Mouse (Mus musculus): Measurements from ENCODE around the gene Tex9.
"Not testable (repeated sequence)": the region's sequence is repeated elsewhere in the genome, so short reads cannot be mapped to it uniquely, and the experiment has no call there.

Gene Tex9

DNA sequence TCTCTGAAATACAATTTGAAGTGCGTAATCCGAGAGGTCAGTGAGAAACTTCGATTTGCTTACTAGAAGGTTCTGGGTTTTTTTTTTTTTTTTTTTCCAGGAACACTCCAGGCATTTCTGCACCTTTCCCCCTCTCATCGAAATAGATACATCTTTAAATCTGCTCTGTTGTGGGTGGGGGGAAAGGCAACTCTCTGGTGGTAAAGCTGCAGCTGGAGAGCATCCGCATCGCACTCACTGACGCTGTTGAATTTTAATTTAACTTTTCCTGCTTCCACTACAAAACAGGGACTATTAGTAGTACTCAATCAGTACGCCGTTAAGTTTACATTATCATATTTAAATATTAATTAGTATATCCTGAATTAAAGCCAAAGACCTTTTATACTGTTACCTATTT lies 53.3 kb downstream of the Tex9 start:
- no peak for DNase-seq (ENCODE audit: low spot score)

DNA sequence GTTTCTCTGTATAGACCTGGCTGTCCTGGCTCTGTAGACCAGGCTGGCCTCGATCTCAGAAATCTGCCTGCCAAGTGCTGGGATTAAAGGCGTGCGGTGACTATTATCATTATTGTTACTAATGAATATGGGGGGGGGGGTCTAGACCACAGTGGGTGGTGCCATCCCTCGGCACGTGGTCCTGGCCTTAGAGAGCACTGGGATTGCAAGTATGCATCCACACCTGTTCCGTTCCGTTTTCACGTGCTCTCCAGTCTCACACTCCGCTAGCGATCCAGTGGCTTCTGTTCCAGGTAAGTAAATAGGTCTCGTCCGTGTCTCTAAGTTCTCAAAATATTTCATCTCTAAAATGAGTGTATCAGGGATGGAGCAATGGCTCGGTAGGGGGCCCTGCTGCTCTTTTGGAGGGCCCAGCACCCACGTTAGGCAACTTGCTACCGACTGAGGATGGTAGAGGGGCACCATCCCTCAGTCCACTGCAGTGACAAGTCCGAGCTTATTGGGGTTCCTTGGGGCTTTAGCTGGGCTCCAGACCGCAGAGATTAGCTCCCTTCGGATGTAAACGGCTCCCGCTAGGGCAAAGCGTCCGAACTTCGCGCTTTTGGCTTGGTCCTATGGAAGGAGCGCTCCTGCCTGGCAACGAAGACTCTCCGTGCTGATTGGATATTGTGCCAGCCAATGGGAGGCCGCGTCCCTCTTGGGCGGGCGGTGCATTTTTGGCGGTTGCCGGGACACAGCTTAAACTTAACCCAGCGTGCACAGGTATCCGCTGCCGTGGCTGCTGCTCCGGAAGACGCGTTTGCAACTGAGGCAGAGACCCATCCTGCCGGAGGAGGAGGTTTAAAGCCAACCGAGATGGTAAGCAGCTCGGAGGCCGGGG lies 54.0 kb downstream of the Tex9 start, which contains the start of gene Mns1:
TSS of gene Mns1 (plus strand) at position 190 of the 880 bp plus-strand sequence.
- DNase-seq (ENCODE audit: low spot score), result peak; percentile 94

DNA sequence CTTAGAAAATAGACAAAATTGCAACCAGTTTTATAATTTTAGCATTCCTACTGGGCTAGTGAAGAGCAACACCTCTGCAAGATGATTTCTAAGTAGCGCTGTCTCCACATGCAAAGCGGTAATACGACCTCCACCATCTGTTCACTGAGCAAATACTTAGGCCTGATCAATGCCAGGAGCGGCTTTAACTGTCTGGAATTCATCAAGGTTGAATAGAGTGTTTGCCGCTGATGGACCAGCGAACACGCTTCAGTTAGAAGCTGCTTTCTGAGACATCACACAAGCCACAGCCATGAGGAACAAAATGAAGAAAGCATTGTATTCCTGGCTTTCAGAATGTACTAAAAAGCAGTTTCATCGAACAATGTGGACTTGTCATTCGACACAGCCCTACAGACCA lies 57.1 kb downstream of the Tex9 start:
- DNase-seq (ENCODE audit: low spot score), result no peak

DNA sequence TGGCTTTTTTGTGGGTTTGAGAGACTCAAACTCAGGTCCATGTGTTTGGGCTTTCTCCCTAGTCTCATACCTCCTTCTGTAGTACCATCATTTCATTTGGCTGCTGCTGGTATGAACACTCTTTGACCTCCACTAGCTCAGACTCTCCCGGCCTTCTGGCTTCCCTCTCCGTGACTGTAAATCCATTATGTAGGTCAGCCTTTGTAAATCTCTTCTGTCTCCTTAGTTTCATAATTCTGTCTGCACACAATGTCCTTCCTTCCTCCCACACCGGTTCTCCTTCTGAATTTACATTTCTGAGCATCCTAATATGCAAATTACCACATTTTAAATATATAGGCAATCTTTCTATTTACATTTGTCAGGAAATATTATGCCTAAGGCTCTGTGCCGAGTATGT lies 64.2 kb downstream of the Tex9 start:
- no peak for DNase-seq (ENCODE audit: low spot score)

DNA sequence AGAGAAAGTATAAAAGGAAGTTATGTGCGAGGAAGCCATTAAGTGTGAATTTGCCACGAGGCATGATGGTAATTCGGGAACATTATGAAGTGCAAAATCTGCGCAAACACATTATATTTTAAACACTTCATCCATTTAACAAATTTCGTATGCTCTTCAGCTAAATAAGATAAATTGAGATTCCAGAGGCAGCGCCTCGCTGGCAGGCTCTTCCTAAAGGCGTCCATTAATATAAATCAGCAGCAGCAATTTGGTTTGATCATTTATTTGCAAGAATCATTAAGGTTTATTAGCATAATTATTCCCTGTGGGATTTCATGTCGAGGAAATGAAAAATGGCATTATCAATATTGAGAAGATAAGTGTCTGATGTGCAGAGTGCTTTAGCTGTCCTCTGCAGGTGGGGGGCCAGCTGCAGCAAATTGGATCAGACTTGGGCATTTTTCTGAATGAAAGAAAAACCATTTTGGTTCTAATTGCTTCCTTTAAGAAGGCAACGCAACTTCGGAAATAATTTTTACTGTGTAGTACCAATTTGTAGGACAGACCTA lies 66.6 kb downstream of the Tex9 start:
- no peak for DNase-seq (ENCODE audit: low spot score)

DNA sequence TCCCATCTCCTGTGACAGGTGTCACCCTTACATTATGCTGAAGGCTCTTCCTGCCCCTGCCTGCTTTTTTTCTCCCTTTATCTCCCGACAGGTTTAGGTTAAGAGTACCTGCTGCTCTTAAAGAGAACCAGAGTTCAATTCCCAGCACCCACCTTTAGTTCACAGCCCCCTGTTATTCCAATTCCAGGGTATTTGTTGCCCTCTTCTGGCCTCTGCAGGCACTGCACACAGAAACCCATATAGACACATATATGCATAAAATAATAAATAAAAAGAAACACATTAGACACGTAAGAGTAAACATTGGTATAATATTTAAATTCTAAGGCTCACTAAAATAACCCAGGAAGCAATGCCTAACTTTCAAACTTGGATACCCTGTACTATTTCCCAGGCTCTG lies 69.3 kb downstream of the Tex9 start:
- no peak for DNase-seq (ENCODE audit: low spot score)

DNA sequence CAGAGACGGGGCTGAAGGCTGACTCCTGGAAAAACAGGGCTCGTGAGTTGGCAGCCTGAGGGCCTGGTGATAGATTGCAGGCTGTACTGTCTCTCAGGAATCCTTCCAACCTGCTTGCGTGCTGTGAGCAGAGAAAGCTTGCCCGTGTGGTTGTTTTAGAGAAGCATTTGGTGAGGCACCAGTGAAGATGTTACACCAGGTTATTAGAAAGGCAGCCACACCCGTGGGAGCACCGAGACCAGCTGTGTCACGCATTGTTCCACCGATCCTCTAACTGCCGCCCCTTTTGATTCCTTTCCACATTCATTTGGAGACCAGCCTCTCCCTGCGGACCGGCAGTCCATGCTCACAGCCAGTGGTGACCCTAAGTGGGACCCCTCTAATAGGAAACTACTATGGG lies 69.7 kb downstream of the Tex9 start:
- no peak for DNase-seq (ENCODE audit: low spot score)

DNA sequence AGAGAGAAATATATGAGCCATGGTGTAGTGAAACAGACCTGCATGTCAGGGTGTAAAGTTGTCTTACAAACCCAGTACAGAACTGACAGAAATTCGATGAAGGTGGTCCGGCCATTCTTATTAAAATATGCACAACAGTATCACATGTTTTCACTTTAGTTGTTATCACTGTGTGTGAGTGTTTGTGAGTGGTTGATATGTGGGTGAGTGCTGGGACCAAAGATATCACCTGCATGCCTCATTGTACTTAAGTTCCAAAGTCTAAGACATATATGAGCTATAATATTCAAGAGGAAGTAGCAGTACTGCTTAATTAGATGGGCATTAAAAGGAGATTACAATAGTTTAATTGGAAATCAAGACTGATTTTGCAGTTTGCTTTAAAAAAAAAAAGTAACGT lies 71.5 kb downstream of the Tex9 start:
- DNase-seq (ENCODE audit: low spot score), result no peak

DNA sequence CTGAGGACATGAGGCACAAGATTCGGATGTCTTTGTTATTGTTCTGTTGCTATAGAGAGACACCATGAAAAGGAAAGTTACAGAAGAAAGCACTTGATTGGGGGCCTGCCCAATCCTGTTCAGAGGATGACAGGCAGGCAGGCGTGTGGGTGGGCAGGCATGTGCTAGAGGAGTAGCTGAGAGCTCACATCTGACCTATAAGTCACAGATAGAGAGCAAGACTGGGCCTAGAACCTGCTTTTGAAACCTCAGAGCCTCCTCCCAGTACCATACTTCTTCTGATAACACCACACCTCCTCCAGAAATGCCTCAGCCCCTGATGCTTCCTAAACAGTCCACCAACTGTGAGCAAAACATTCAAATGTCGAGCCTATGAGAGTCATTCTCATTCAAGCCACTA lies 73.6 kb downstream of the Tex9 start:
- DNase-seq (ENCODE audit: low spot score), result no peak

DNA sequence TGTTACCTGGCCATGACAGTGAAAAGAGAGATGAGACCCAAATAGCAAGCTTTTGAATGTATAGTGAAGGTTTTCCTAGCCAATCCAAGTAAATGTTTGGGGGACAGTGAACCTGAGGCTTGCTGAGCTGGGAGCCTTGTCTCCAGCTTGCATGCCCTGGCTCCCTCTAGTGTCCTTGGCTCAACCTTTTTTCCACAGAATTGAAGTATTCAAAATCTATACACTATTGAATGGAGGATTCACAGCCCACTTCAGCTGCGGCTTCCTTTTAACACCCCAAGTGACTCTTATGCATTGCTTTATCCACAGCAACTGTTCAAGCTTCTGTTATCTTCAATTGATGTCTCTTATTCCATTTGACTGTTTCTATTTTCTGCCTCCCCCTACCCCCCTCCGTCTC lies 80.3 kb downstream of the Tex9 start:
- no peak for DNase-seq (ENCODE audit: low spot score)

DNA sequence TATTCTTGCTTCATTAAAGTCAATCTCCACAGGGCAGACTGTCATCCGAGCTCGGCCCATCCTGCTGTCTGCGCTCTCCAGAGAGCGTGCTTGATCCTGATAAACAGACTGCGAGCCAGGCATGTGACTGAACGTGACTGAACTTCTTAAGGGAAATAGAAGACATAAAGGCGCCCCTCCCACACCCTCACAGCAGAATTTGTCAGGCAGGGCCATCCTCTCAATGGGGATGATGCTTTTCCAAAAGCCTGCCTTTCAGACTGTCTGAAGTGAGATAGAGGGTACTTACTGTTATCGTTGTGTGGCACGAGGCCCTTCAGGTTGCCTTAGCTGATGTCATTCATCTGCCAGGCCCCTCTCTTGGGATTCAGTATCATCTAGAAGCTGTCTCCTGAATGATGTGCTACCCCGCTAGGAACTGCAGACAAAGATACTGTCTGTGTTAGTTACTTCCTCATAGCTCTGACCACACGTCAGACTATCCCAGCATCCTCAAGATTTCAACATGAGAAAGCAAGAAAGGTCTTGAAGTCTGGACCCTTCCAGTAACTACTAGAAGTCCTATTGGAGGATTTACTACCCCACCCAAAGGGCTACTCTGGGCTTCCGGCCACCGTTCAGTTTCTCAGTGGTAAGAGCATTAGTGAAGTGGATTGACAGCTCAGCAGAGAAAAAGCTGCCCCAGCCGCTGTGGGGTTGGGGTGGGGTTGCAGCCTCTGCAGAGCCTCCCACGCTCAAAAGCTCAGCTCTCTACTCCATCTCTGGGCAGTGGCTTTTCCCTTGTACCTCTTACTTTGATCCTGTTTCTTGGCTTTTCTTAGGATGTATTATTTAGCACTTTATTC lies 82.4 kb downstream of the Tex9 start:
- no peak for DNase-seq (ENCODE audit: low spot score)

DNA sequence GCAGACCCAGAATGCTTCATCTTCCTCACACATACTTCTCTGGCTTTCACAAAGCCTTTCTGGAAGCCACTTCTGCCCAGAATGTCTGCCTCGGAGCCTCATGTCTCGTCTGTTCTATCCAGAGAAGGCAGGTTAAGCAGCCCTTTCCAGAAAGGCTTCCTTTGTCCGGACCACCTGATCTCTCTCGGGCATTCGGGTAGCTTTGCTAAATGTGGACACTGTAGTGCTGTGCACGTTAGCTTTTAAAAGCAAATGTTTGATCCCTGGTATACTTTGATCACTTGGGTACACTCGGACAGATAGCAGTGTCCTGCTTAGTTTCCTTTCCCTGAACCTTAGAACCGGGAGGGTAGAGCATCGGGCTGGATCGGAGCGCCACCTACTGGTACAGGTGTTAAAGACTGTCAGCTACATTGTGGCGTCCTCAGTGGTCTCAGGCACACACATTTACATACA lies 83.9 kb downstream of the Tex9 start:
- peak; percentile 69 for DNase-seq (ENCODE audit: low spot score)

DNA sequence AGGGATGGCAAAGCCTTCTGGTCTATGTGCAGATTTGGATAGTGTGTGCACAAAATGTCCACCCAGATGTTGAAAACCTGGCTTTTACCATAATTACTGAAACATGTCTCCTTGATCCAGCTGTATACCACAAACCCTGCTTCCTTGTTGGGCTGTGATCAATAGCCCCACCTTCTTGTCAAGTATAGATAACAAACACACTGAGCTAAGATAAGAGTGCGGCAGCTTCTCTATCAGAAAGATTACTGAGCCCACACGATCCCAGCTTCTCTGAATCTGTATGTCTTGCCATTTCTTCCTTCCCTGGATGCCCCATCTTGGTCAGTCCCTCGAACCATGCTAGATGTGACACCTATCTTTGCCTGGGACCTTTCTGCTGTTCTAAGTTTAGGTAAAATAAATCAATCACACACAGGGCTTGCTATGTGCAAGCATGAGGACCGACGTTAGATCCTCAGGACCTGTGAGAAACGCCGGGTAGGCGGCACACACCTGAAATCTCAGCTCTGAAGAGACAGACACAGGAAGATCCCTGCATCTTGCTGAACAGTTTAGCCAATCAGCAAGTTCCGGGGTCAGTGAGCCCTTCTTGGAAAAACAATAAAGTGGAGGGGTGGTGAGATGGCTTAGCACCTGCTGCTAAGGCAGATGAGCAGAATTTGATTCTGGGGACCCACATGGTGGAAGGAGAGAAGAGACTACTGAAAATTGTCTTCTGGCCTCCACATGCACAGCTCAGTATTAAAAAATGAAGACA lies 86.0 kb downstream of the Tex9 start:
- DNase-seq (ENCODE audit: low spot score), result no peak

DNA sequence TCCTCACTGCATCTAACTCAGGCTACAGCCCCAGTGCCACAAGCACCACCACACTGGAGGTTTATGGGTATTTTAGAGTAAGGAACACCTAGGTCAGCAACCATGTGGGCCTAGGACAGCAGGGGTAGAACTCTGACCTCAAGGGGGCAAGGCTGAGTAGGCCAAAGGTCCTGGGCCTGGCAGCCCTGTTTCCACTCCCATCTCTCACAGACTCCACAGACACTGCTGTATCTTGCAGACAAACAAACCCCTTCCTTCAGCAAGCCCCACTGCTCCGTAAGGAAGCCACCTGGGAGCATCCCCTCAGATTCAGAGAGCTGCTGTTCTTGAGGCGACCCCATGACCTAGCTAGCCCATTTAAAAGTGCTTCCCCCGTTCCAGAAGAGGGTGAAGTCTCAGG lies 87.1 kb downstream of the Tex9 start:
- DNase-seq (ENCODE audit: low spot score), result no peak

DNA sequence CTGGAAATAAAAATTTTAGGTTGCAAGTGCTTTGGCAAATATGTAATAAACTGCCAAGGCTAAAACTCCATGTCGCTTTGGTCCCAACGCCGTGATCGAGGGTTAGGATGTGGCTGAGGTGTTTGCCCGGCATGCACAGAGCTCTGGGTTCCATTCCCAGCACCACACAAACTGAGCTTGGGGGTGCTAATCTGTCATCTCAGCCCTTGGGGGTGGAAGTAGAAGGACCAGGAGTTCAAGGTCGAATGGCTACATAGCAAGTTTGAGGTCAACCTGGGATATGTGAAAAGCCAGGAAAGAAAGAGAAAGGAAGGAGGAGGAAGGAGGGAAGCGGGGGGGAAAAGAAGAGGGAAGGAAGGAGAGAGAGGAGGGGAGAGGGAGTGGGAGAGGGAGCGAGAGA lies 87.6 kb downstream of the Tex9 start:
- DNase-seq (ENCODE audit: low spot score), result no peak

DNA sequence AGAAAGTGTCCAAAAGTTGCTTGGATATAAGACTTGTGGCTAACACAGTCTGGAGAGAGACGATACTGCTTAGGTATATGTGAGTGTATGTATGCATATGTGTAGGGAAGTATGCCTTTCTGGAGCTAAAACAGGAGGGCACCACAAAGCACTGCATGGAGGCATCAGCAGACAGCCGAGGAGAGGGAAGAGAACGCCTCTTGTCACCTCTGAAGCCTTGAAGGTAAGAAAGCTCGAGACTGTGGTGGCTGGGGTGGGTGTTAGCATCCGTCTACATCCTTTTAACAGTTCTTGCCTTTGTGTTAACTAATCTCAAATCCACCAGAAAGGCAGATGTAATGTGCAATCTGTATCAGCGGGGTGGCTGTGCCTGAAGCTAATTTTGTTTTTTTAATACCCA lies 88.6 kb downstream of the Tex9 start:
- no peak for DNase-seq (ENCODE audit: low spot score)

DNA sequence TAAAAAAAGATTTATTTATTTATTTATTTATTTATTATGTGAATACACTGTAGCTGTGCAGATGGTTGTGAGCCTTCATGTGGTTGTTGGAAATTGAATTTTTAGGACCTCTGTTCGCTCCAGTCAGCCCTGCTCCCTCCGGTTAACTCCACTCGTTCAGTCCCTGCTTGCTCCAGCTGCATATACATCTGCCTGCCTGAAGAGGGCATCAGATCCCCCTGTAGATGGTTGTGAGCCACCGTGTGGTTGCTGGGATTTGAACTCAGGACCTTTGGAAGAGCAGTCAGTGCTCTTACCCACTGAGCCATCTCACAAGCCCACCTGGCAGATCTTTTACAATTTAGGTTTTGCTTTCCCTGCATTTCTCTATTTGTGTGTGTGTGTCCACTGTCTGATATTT lies 90.2 kb downstream of the Tex9 start:
- DNase-seq (ENCODE audit: low spot score), result not testable (repeated sequence)
